Comparison of ENCODE assay signal across 24 mouse cellular contexts in the genomic region with DNA sequence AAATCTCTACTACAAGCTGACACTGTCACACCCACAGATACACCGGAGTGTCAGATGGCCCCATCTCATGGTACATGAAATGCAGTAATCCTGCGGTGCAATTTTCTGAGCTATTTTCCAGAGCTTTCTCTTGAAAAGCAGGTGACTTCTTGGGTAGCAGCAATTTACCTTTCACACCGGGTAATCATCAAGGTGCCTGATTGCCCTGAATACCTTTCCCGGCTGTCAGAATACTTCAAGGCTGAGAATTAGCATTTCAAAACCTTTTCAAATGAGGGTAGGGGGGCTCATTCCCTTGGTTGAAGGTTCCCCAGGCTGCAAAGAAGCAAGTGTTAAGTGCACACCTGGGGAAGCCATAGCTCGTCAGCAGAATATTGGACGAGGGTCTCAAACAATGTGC. TPM values are rescaled to one million over a fixed set of nuclear protein-coding genes. Genes with fewer than 3 reads are reported as not detected.
A peak's percentile ranks its signal among the peaks of the same experiment; 100 is the strongest.
DNase-seq lines count a peak whose midpoint lies in the region; ATAC-seq and TF ChIP-seq lines count a peak whose summit lies in the region.
"Had no signal": no experiment of that assay in that cellular context is flagged by ENCODE, and none has a peak within 500 bp of the region (broad histone marks: within the 10 kb centered on the region; RNA-seq: fewer than 3 reads in every experiment).

No protein-coding gene starts in this region.

- H3K4me3 ChIP-seq in forebrain, postnatal 0 days (ENCODE audit: low read depth, low read length), result no peak overlapping the region
- H3K4me3 ChIP-seq in forebrain, embryonic 10.5 days, result no peak overlapping the region
- H3K4me3 ChIP-seq in midbrain, embryonic 15.5 days, result no peak overlapping the region
- no peak overlapping the region for H3K4me3 ChIP-seq in midbrain, embryonic 16.5 days (ENCODE audit: low read depth, low read length)
- no peak overlapping the region for H3K4me3 ChIP-seq in hindbrain, embryonic 16.5 days (ENCODE audit: low read length)
- H3K4me3 ChIP-seq: embryonic facial prominence, embryonic 10.5 days; embryonic facial prominence, embryonic 13.5 days; erythroblast, embryonic 14.5 days; hindbrain, embryonic 13.5 days had no signal

- 0 out of 2 replicates have a peak overlapping the region, but pooled peaks have one; percentile 15 for H3K27ac ChIP-seq in forebrain, postnatal 0 days (ENCODE audit: low read depth, low read length)
- H3K27ac ChIP-seq in forebrain, embryonic 10.5 days, result no peak overlapping the region
- peak overlapping the region; percentile 21; the same call in 1 of the 2 replicates for H3K27ac ChIP-seq in midbrain, embryonic 15.5 days
- no peak overlapping the region for H3K27ac ChIP-seq in midbrain, embryonic 16.5 days (ENCODE audit: low read length)
- no peak overlapping the region for H3K27ac ChIP-seq in hindbrain, embryonic 16.5 days (ENCODE audit: low read depth, low read length)
- H3K27ac ChIP-seq: embryonic facial prominence, embryonic 10.5 days; embryonic facial prominence, embryonic 13.5 days; hindbrain, embryonic 13.5 days had no signal

- H3K9ac ChIP-seq in forebrain, postnatal 0 days, result no peak overlapping the region
- H3K9ac ChIP-seq in midbrain, embryonic 15.5 days, result no peak overlapping the region
- no peak overlapping the region for H3K9ac ChIP-seq in midbrain, embryonic 16.5 days (ENCODE audit: low read depth, low read length)
- no peak overlapping the region for H3K9ac ChIP-seq in hindbrain, embryonic 16.5 days (ENCODE audit: low read depth, low read length)
- H3K9ac ChIP-seq: embryonic facial prominence, embryonic 13.5 days; hindbrain, embryonic 13.5 days had no signal

- H3K4me1 ChIP-seq in forebrain, postnatal 0 days (ENCODE audit: insufficient read depth), result no peaks in the 10 kb centered on the region
- H3K4me1 ChIP-seq in forebrain, embryonic 10.5 days, result peaks cover 4% of the 10 kb centered on the region; the same call in 1 of the 2 replicates
- H3K4me1 ChIP-seq in midbrain, embryonic 15.5 days, result no peaks in the 10 kb centered on the region
- H3K4me1 ChIP-seq in midbrain, embryonic 16.5 days (ENCODE audit: control insufficient read depth, insufficient read depth, low read length), result no peaks in the 10 kb centered on the region
- H3K4me1 ChIP-seq in hindbrain, embryonic 16.5 days (ENCODE audit: control insufficient read depth, insufficient read depth, low read depth, low read length), result no peaks in the 10 kb centered on the region
- H3K4me1 ChIP-seq: embryonic facial prominence, embryonic 13.5 days; hindbrain, embryonic 13.5 days had no signal

- no peak for TF ChIP-seq POLR2A in brain, embryonic 14.5 days (IDR thresholded peaks at IDR 0.05; ENCODE audit: borderline replicate concordance, extremely low read depth, insufficient read depth, insufficient read length, poor library complexity, severe bottlenecking)

- H3K9me3 ChIP-seq in forebrain, postnatal 0 days (ENCODE audit: low read length), result 0 out of 2 replicates have a peak, but pooled peaks cover 5% of the 10 kb centered on the region
- no peaks in the 10 kb centered on the region; the same call in 1 of the 2 replicates for H3K9me3 ChIP-seq in forebrain, embryonic 10.5 days
- no peaks in the 10 kb centered on the region for H3K9me3 ChIP-seq in midbrain, embryonic 15.5 days
- no peaks in the 10 kb centered on the region for H3K9me3 ChIP-seq in midbrain, embryonic 16.5 days (replicated peaks; ENCODE audit: control insufficient read depth, low read length, poor library complexity, severe bottlenecking)
- H3K9me3 ChIP-seq in hindbrain, embryonic 16.5 days (ENCODE audit: control insufficient read depth, low read length), result no peaks in the 10 kb centered on the region
- H3K9me3 ChIP-seq: embryonic facial prominence, embryonic 10.5 days; G1E; hindbrain, embryonic 13.5 days had no signal

- no peaks in the 10 kb centered on the region for H3K27me3 ChIP-seq in forebrain, postnatal 0 days (ENCODE audit: insufficient read depth, low read length)
- no peaks in the 10 kb centered on the region for H3K27me3 ChIP-seq in forebrain, embryonic 10.5 days (ENCODE audit: poor library complexity, severe bottlenecking)
- no peaks in the 10 kb centered on the region for H3K27me3 ChIP-seq in midbrain, embryonic 15.5 days (replicated peaks)
- H3K27me3 ChIP-seq in midbrain, embryonic 16.5 days (ENCODE audit: control insufficient read depth, insufficient read depth, low read depth, low read length), result no peaks in the 10 kb centered on the region
- no peaks in the 10 kb centered on the region for H3K27me3 ChIP-seq in hindbrain, embryonic 16.5 days (replicated peaks; ENCODE audit: control insufficient read depth, insufficient read depth, low read length)
- H3K27me3 ChIP-seq: embryonic facial prominence, embryonic 13.5 days; hindbrain, embryonic 13.5 days had no signal

- H3K4me2 ChIP-seq in forebrain, postnatal 0 days (ENCODE audit: low read depth), result no peak overlapping the region
- no peak overlapping the region for H3K4me2 ChIP-seq in midbrain, embryonic 15.5 days
- no peak overlapping the region for H3K4me2 ChIP-seq in midbrain, embryonic 16.5 days (ENCODE audit: low read length)
- no peak overlapping the region for H3K4me2 ChIP-seq in hindbrain, embryonic 16.5 days (ENCODE audit: low read length)
- H3K4me2 ChIP-seq: embryonic facial prominence, embryonic 13.5 days; heart, embryonic 11.5 days; hindbrain, embryonic 13.5 days had no signal

- no peaks in the 10 kb centered on the region for H3K36me3 ChIP-seq in forebrain, postnatal 0 days (ENCODE audit: insufficient read depth)
- H3K36me3 ChIP-seq in forebrain, embryonic 10.5 days (replicated peaks), result peaks cover 10% of the 10 kb centered on the region; the same call in 1 of the 2 replicates
- H3K36me3 ChIP-seq in midbrain, embryonic 15.5 days (replicated peaks), result no peaks in the 10 kb centered on the region
- H3K36me3 ChIP-seq in midbrain, embryonic 16.5 days (ENCODE audit: control insufficient read depth, insufficient read depth, low read length), result no peaks in the 10 kb centered on the region
- H3K36me3 ChIP-seq in hindbrain, embryonic 16.5 days (ENCODE audit: control insufficient read depth, insufficient read depth, low read length), result no peaks in the 10 kb centered on the region
- H3K36me3 ChIP-seq: embryonic facial prominence, embryonic 10.5 days; embryonic facial prominence, embryonic 13.5 days; G1E; hindbrain, embryonic 13.5 days had no signal

- TF ChIP-seq CTCF in forebrain, postnatal 0 days (IDR thresholded peaks at IDR 0.05; ENCODE audit: low read depth), result no peak
- TF ChIP-seq CTCF in brain, embryonic 14.5 days (IDR thresholded peaks at IDR 0.05; ENCODE audit: borderline replicate concordance, extremely low read depth, insufficient read depth, insufficient read length), result no peak

- DNase-seq in forebrain, postnatal 0 days, result peak; percentile 14
- DNase-seq in forebrain, embryonic 10.5 days (ENCODE audit: extremely low spot score, low spot score), result no peak
- DNase-seq in R1 (ENCODE audit: low read depth, low spot score), result peak; percentile 44
- peak; percentile 58 for DNase-seq in brain, embryonic 14.5 days (ENCODE audit: low read depth)
- DNase-seq: adrenal gland, postnatal 10 days; adrenal gland, postnatal 36 days; cerebellum, adult 11-12 months; cerebellum, adult 8-10 months; cerebellum, postnatal 36 days; embryo, embryonic 11 days; gastrocnemius, postnatal 25 days had no signal

- ATAC-seq in forebrain, postnatal 0 days, result peak; percentile 77; the same call in 1 of the 2 replicates
- ATAC-seq in midbrain, embryonic 15.5 days (replicated peaks), result no peak
- no peak for ATAC-seq in midbrain, embryonic 16.5 days
- ATAC-seq in hindbrain, embryonic 16.5 days, result no peak
- no peak for ATAC-seq in megakaryocyte progenitor cell, adult 5-6 weeks (replicated peaks; ENCODE audit: poor library complexity)
- ATAC-seq: CD4-positive, CD25-positive, alpha-beta regulatory T cell, adult 4 months; intestine, postnatal 0 days had no signal

- 43% methylated on average over 6 of the region's 6 CpGs for WGBS in forebrain, postnatal 0 days
- 58% methylated on average over 6 of the region's 6 CpGs for WGBS in forebrain, embryonic 10.5 days
- WGBS in midbrain, embryonic 15.5 days, result 53% methylated on average over 6 of the region's 6 CpGs
- 56% methylated on average over 6 of the region's 6 CpGs for WGBS in midbrain, embryonic 16.5 days
- WGBS in hindbrain, embryonic 16.5 days, result 58% methylated on average over 6 of the region's 6 CpGs

RNA-seq across cellular contexts. Expression of a gene that starts 52.5 kb away (rescaled TPM):
- total RNA-seq in forebrain, postnatal 0 days (2014; rRNA removed), result 22.9 and 35.5 TPM in 2 replicates
- polyA plus RNA-seq in forebrain, postnatal 0 days (2015; fragmentation: Nextera tagmentation; extraction: Ambion mirVana), result 4.0 and 6.0 TPM in 2 replicates
- polyA plus RNA-seq in forebrain, embryonic 10.5 days (2016; fragmentation: Nextera tagmentation; extraction: Ambion mirVana), result 6.2 and 6.5 TPM in 2 replicates
- polyA plus RNA-seq in midbrain, embryonic 15.5 days (2015; fragmentation: Nextera tagmentation; extraction: Ambion mirVana), result 22.7 and 23.2 TPM in 2 replicates
- polyA plus RNA-seq in midbrain, embryonic 16.5 days (2015; fragmentation: Nextera tagmentation; extraction: Ambion mirVana), result 15.8 and 16.1 TPM in 2 replicates
- 31.4 and 62.8 TPM in 2 replicates for polyA plus RNA-seq in brain, embryonic 14.5 days (2012; rRNA removed)
- polyA plus RNA-seq in hindbrain, embryonic 16.5 days (2015; fragmentation: Nextera tagmentation; extraction: Ambion mirVana), result 13.3 and 21.7 TPM in 2 replicates
- not detected in 2 replicates for total RNA-seq in megakaryocyte progenitor cell, adult 5-6 weeks (2015)
- total RNA-seq in megakaryocyte progenitor cell, adult 5-6 weeks (2017), result not detected in 2 replicates
- total RNA-seq: hematopoietic stem cell, adult 5-6 weeks had no signal
- polyA plus RNA-seq: erythroblast, embryonic 14.5 days; G1E had no signal

Comparison
In these comparisons a context has a peak if more than half of its experiments do, and no peak if none do; other contexts are left out.
1. H3K27ac ChIP-seq: peak in forebrain, postnatal 0 days (single experiment) and midbrain, embryonic 15.5 days (single experiment); none in forebrain, embryonic 10.5 days (single experiment), midbrain, embryonic 16.5 days (single experiment) and hindbrain, embryonic 16.5 days (single experiment).